Mouse (Mus musculus): ENCODE measurements around the gene Krt15.

Gene Krt15

GRCm38 (mm10) chr11:100124901-100125300 is 10.8 kb downstream of the Krt15 start:
- no peak for DNase-seq (ENCODE audit: low read depth, low spot score)

GRCm38 (mm10) chr11:100121466-100121865 is 14.3 kb downstream of the Krt15 start, which contains the start of gene Krt13:
Gene Krt13, minus strand, starts transcription at chr11:100121566.
- DNase-seq (ENCODE audit: low read depth, low spot score), result no peak

- no peak for DNase-seq (ENCODE audit: low read depth, low spot score)
These were observed 15.4 kb downstream of the Krt15 start for GRCm38 (mm10) chr11:100120331-100120730.

GRCm38 (mm10) chr11:100113742-100114029 is 22.0 kb downstream of the Krt15 start:
- no peak for DNase-seq (ENCODE audit: low read depth, low spot score)

- DNase-seq (ENCODE audit: low read depth, low spot score), result no peak
These were observed 22.6 kb downstream of the Krt15 start for GRCm38 (mm10) chr11:100112935-100113741.

- DNase-seq (ENCODE audit: low read depth, low spot score), result no peak
These were observed 30.1 kb downstream of the Krt15 start, which contains the start of gene Krt36 for GRCm38 (mm10) chr11:100105576-100106122. Gene Krt36, minus strand, starts transcription at chr11:100105626.

GRCm38 (mm10) chr11:100102693-100103429 is 32.9 kb downstream of the Krt15 start:
- peak; percentile 11 for DNase-seq (ENCODE audit: low read depth, low spot score)

- DNase-seq (ENCODE audit: low read depth, low spot score), result no peak
These were observed 35.3 kb downstream of the Krt15 start for GRCm38 (mm10) chr11:100100391-100100790.

GRCm38 (mm10) chr11:100097819-100098218 is 37.9 kb downstream of the Krt15 start:
- no peak for DNase-seq (ENCODE audit: low read depth, low spot score)

GRCm38 (mm10) chr11:100096141-100096540 is 39.6 kb downstream of the Krt15 start, which contains the start of gene Krt35:
Gene Krt35, minus strand, starts transcription at chr11:100096241.
- DNase-seq (ENCODE audit: low read depth, low spot score), result peak; percentile 21

GRCm38 (mm10) chr11:100088378-100089025 is 47.2 kb downstream of the Krt15 start:
- no peak for DNase-seq (ENCODE audit: low read depth, low spot score)

- DNase-seq (ENCODE audit: low read depth, low spot score), result no peak
These were observed 47.9 kb downstream of the Krt15 start, which contains the start of gene Krt32 for GRCm38 (mm10) chr11:100087861-100088260. Gene Krt32, minus strand, starts transcription at chr11:100088226.

Measured in forelimb bud, embryonic 11.5 days (tissue).